Mouse (Mus musculus) myocyte (in vitro differentiated cells): Measurements from ENCODE around the gene Lrpprc. TPM values are rescaled to one million over a fixed set of nuclear protein-coding genes. Genes with fewer than 3 reads are reported as not detected.

ENCODE experiments used
- H3K27me3 ChIP-seq: one replicate; pipeline ENCODE4 v1.6.1; 2011; ENCODE audit not compliant: control insufficient read depth, insufficient read depth, insufficient read length
- H3K36me3 ChIP-seq: one replicate; pipeline ENCODE4 v1.6.1; 2011; ENCODE audit not compliant: control insufficient read depth, insufficient read depth
- H3K4me2 ChIP-seq: one replicate; pipeline ENCODE4 v1.6.1; 2011; ENCODE audit warnings: low read depth, control low read depth
- H3K4me3 ChIP-seq: one replicate; pipeline ENCODE4 v1.5.1; 2011; ENCODE audit warnings: mild to moderate bottlenecking, control low read depth, moderate library complexity
- H3K79me2 ChIP-seq: one replicate; pipeline ENCODE4 v1.6.1; 2011; ENCODE audit not compliant: control insufficient read depth, insufficient read depth
- H3ac ChIP-seq: one replicate; pipeline ENCODE4 v1.6.1; 2011; ENCODE audit not compliant: control insufficient read depth, insufficient read length
- CEBPB ChIP-seq: IDR thresholded peaks from 2 replicates; pipeline ENCODE4 v1.6.1; 2011; ENCODE audit warnings: mild to moderate bottlenecking, moderate library complexity; ENCODE audit not compliant: poor library complexity, insufficient read depth, severe bottlenecking
- E2F4 ChIP-seq: IDR thresholded peaks from one replicate; pipeline ENCODE4 v1.6.1; 2011; ENCODE audit warnings: mild to moderate bottlenecking, control low read depth, moderate library complexity; ENCODE audit not compliant: insufficient read depth
- MAX ChIP-seq: IDR thresholded peaks from one replicate; pipeline ENCODE4 v1.6.1; 2011; ENCODE audit warnings: low read depth, mild to moderate bottlenecking, control low read depth
- MYOD1 ChIP-seq, 3 experiments: IDR thresholded peaks; one replicate each; pipeline ENCODE4 v1.6.1; 2011; ENCODE audit warnings: control low read depth in 2 of 3, low read depth in 2 of 3, mild to moderate bottlenecking in 2 of 3, moderate library complexity in 1 of 3; ENCODE audit not compliant: insufficient read length in 2 of 3, control insufficient read depth in 1 of 3
- MYOG ChIP-seq, 3 experiments: IDR thresholded peaks; one replicate each; pipeline ENCODE4 v1.6.1; 2011; ENCODE audit warnings: control low read depth in 2 of 3, low read depth in 2 of 3, mild to moderate bottlenecking in 2 of 3; ENCODE audit not compliant: insufficient read length in 2 of 3, control insufficient read depth in 1 of 3, insufficient read depth in 1 of 3
- POLR2A ChIP-seq: IDR thresholded peaks from one replicate; pipeline ENCODE4 v1.6.1; 2011; ENCODE audit warnings: low read depth, mild to moderate bottlenecking, control low read depth, moderate library complexity; ENCODE audit not compliant: insufficient read length
- POLR2AphosphoS2 ChIP-seq: IDR thresholded peaks from one replicate; pipeline ENCODE4 v1.6.1; 2011; ENCODE audit warnings: low read depth, control low read depth; ENCODE audit not compliant: insufficient read length
- REST ChIP-seq: IDR thresholded peaks from one replicate; pipeline ENCODE4 v1.6.1; 2011; ENCODE audit warnings: mild to moderate bottlenecking, control low read depth, moderate library complexity; ENCODE audit not compliant: insufficient read depth, insufficient read length
- SRF ChIP-seq: IDR thresholded peaks from one replicate; pipeline ENCODE4 v1.6.1; 2011; ENCODE audit warnings: low read depth; ENCODE audit not compliant: control insufficient read depth, insufficient read length
- TCF12 ChIP-seq: IDR thresholded peaks from one replicate; pipeline ENCODE4 v1.6.1; 2011; ENCODE audit warnings: mild to moderate bottlenecking, control low read depth; ENCODE audit not compliant: poor library complexity, insufficient read depth, severe bottlenecking
- TCF3 ChIP-seq: IDR thresholded peaks from one replicate; pipeline ENCODE4 v1.6.1; 2011; ENCODE audit warnings: low read depth, control low read depth; ENCODE audit not compliant: insufficient read length
- USF1 ChIP-seq: IDR thresholded peaks from one replicate; pipeline ENCODE4 v1.6.1; 2011; ENCODE audit warnings: low read depth, mild to moderate bottlenecking, control low read depth, moderate library complexity
- polyA plus RNA-seq: library from polyadenylated mRNA; unstranded; fragments of >200 nt; fragmentation: generic; extraction: Trizol; gene quantifications from one replicate; pipeline ENCODE4 v1.2.1, GENCODE M21; 2012; ENCODE audit warnings: missing spikeins

Gene Lrpprc
- polyA plus RNA-seq, 1 experiment, result 23.3 TPM

- H3K4me2 ChIP-seq, result no peak overlapping the region
Observed at GRCm38 (mm10) chr17:84681670-84682069, 108.9 kb downstream of the Lrpprc start.

DNA sequence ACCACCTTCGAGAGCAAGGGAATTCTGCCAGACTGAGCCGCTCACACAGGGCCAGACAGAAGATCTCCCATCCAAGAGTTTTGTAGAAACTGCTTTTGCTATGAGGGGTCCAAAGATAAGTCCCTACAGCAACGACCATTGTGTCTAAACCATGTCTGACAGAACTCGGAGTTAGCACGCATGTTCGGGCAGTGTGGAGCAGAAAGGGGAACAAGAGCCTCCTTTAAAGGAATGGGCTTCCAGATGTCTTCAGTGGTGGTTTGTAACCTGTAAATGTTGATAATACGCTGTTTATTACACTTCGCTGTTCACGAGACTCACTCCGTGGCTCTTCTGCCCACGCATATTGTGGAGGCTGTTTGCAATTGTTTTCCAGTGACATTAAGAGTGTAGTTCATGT is 113.0 kb downstream of the Lrpprc start:
- no peak overlapping the region for H3K4me3 ChIP-seq
- no peaks in the 10 kb centered on the region for H3K36me3 ChIP-seq
- TF ChIP-seq REST (no peak), TCF3 (no peak), MYOD1 (IDR thresholded peaks at IDR 0.05; ENCODE audit: control insufficient read depth in 1 of 3, insufficient read length in 2 of 3, low read depth in 2 of 3) (no peak), CEBPB (no peak), MYOG (IDR thresholded peaks at IDR 0.05; ENCODE audit: control insufficient read depth in 1 of 3, insufficient read depth in 1 of 3, insufficient read length in 2 of 3, low read depth in 2 of 3) (no peak), POLR2A (no peak), TCF12 (no peak), USF1 (no peak), MAX (no peak), E2F4 (no peak), POLR2AphosphoS2 (no peak), SRF (no peak)
- H3K4me2 ChIP-seq, result no peak overlapping the region
- H3ac ChIP-seq, result no peak overlapping the region
- H3K27me3 ChIP-seq, result peaks cover 11% of the 10 kb centered on the region
- H3K79me2 ChIP-seq, result no peaks in the 10 kb centered on the region

More at GRCm38 (mm10) chr17:84681670-84682069, 108.9 kb downstream of the Lrpprc start:
- Histone ChIP-seq H3K36me3 (no peaks in the 10 kb centered on the region), H3ac (no peak overlapping the region), H3K4me3 (no peak overlapping the region), H3K79me2 (no peaks in the 10 kb centered on the region), H3K27me3 (no peaks in the 10 kb centered on the region)
- TF ChIP-seq POLR2A, result no peak
- no peak for TF ChIP-seq CEBPB
- TF ChIP-seq MAX, result no peak
- no peak for TF ChIP-seq USF1
- TF ChIP-seq TCF3, result no peak
- no peak for TF ChIP-seq E2F4
- no peak for TF ChIP-seq MYOD1 (IDR thresholded peaks at IDR 0.05; ENCODE audit: control insufficient read depth in 1 of 3, insufficient read length in 2 of 3, low read depth in 2 of 3)
- no peak for TF ChIP-seq REST
- TF ChIP-seq SRF, result no peak
- TF ChIP-seq POLR2AphosphoS2, result no peak
- no peak for TF ChIP-seq TCF12
- no peak for TF ChIP-seq MYOG (IDR thresholded peaks at IDR 0.05; ENCODE audit: control insufficient read depth in 1 of 3, insufficient read depth in 1 of 3, insufficient read length in 2 of 3, low read depth in 2 of 3)

DNA sequence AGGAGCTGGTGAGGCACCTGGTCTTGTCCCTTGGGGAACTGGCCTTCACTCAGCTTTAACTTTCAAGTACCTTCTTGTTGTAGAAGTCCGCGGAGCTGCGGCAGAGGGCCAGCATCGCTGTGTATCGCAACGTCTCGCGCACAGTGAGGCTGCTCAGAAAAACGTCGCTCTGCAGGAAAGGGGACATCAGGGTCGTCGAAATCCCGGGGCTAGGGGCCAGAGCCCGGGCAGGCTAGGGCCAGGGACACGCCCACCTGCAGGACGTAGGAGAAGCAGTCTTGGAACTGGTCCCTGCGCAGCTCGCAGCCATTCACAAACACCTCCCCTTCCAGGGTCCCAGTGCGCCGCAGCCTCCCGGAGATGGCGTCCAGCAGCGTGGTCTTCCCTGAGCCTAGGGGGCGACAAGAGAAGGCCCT is 114.6 kb downstream of the Lrpprc start, which contains the start of gene Abcg8:
Gene Abcg8, plus strand, starts transcription at position 352 of the 416 bp plus-strand sequence.
- no peak within 1 kb of the TSS for H3K4me3 ChIP-seq
- no peaks in the 10 kb centered on the region for H3K36me3 ChIP-seq
- H3K4me2 ChIP-seq, result no peak within 1 kb of the TSS
- H3ac ChIP-seq, result no peak within 1 kb of the TSS
- no peaks in the 10 kb centered on the region for H3K79me2 ChIP-seq
- TF ChIP-seq SRF (no peak), TCF3 (no peak), E2F4 (no peak), POLR2A (no peak), USF1 (no peak), MAX (no peak), MYOD1 (IDR thresholded peaks at IDR 0.05; ENCODE audit: control insufficient read depth in 1 of 3, insufficient read length in 2 of 3, low read depth in 2 of 3) (no peak), POLR2AphosphoS2 (no peak), REST (no peak), TCF12 (no peak), MYOG (IDR thresholded peaks at IDR 0.05; ENCODE audit: control insufficient read depth in 1 of 3, insufficient read depth in 1 of 3, insufficient read length in 2 of 3, low read depth in 2 of 3) (no peak), CEBPB (no peak)
- peaks cover 18% of the 10 kb centered on the region for H3K27me3 ChIP-seq

GRCm38 (mm10) chr17:84675204-84675603 is 115.4 kb downstream of the Lrpprc start:
- Histone ChIP-seq H3K4me3 (no peak overlapping the region), H3K36me3 (no peaks in the 10 kb centered on the region), H3K27me3 (peaks cover 18% of the 10 kb centered on the region), H3K4me2 (no peak overlapping the region), H3ac (no peak overlapping the region), H3K79me2 (no peaks in the 10 kb centered on the region)
- TF ChIP-seq POLR2A (no peak), USF1 (no peak), REST (no peak), CEBPB (no peak), E2F4 (no peak), MAX (no peak), MYOG (IDR thresholded peaks at IDR 0.05; ENCODE audit: control insufficient read depth in 1 of 3, insufficient read depth in 1 of 3, insufficient read length in 2 of 3, low read depth in 2 of 3) (no peak), TCF3 (no peak), TCF12 (no peak), SRF (no peak), MYOD1 (IDR thresholded peaks at IDR 0.05; ENCODE audit: control insufficient read depth in 1 of 3, insufficient read length in 2 of 3, low read depth in 2 of 3) (no peak), POLR2AphosphoS2 (no peak)

GRCm38 (mm10) chr17:84674048-84674447 is 116.5 kb downstream of the Lrpprc start:
- Histone ChIP-seq H3K4me3 (no peak overlapping the region), H3K36me3 (no peaks in the 10 kb centered on the region), H3K27me3 (peaks cover 18% of the 10 kb centered on the region), H3K4me2 (no peak overlapping the region), H3K79me2 (no peaks in the 10 kb centered on the region), H3ac (no peak overlapping the region)
- TF ChIP-seq CEBPB, result no peak
- no peak for TF ChIP-seq USF1
- TF ChIP-seq SRF, result no peak
- TF ChIP-seq TCF12, result no peak
- TF ChIP-seq REST, result no peak
- no peak for TF ChIP-seq POLR2AphosphoS2
- TF ChIP-seq MAX, result no peak
- no peak for TF ChIP-seq MYOD1 (IDR thresholded peaks at IDR 0.05; ENCODE audit: control insufficient read depth in 1 of 3, insufficient read length in 2 of 3, low read depth in 2 of 3)
